In the genomic region with DNA sequence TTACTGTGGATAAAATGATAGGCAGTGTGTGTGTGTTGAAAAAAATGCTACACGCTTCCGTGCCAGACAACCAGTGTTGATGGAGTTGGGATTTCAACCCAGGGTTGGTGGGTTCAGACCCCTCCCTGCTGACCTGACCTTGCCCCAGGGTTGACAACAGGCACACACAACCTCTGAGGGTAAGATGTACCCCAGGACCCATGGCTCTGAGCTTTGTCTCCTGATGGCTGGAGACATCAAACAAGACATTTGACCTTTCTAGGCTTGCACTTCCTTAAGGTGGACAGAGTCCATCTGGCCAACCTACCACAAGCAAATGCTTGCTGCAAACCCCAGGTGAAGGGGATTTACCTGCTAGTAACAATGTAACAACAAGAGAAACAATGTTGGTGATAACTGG, we compare ENCODE assay signal across 21 mouse cellular contexts. TPM values are rescaled to one million over a fixed set of nuclear protein-coding genes. Genes with fewer than 3 reads are reported as not detected.
DNase-seq lines count a peak whose midpoint lies in the region; ATAC-seq and TF ChIP-seq lines count a peak whose summit lies in the region.
"Had no signal": no experiment of that assay in that cellular context is flagged by ENCODE, and none has a peak within 500 bp of the region (broad histone marks: within the 10 kb centered on the region; RNA-seq: fewer than 3 reads in every experiment).

No protein-coding gene starts in this region.

- no peaks in the 10 kb centered on the region for H3K79me2 ChIP-seq in heart, adult 2 months (replicated peaks; ENCODE audit: control insufficient read depth, insufficient read depth, low read length)

- peak overlapping the region; percentile 52; the same call in 1 of the 2 replicates for H3K27ac ChIP-seq in heart, adult 2 months
- H3K27ac ChIP-seq in heart, embryonic 11.5 days (ENCODE audit: low read depth, low read length), result no peak overlapping the region
- H3K27ac ChIP-seq in brown adipose tissue, adult 24 weeks (replicated peaks; ENCODE audit: low read depth, low read length), result peak overlapping the region; percentile 99
- H3K27ac ChIP-seq in neural tube, embryonic 15.5 days (replicated peaks), result no peak overlapping the region
- H3K27ac ChIP-seq in hindbrain, embryonic 14.5 days, result no peak overlapping the region
- H3K27ac ChIP-seq: forebrain, embryonic 15.5 days; hindbrain, embryonic 12.5 days; intestine, embryonic 15.5 days had no signal

- H3K4me1 ChIP-seq in heart, adult 2 months (ENCODE audit: control insufficient read depth, insufficient read depth, low read length), result peaks cover 17% of the 10 kb centered on the region
- peaks cover 16% of the 10 kb centered on the region for H3K4me1 ChIP-seq in heart, embryonic 11.5 days (ENCODE audit: control insufficient read depth, insufficient read depth, low read length)
- H3K4me1 ChIP-seq in brown adipose tissue, adult 24 weeks (ENCODE audit: control insufficient read depth, insufficient read depth, insufficient read length, low read length), result peaks cover 29% of the 10 kb centered on the region
- peaks cover 21% of the 10 kb centered on the region for H3K4me1 ChIP-seq in neural tube, embryonic 15.5 days
- no peaks in the 10 kb centered on the region; the same call in 1 of the 2 replicates for H3K4me1 ChIP-seq in hindbrain, embryonic 14.5 days (replicated peaks; ENCODE audit: control insufficient read depth, insufficient read depth, low read length)

- WGBS in heart, adult 2 months, result 87% methylated on average over 2 of the region's 2 CpGs
- WGBS in heart, embryonic 11.5 days (ENCODE audit: insufficient replicate concordance), result 78% methylated on average over 2 of the region's 2 CpGs
- WGBS in neural tube, embryonic 15.5 days, result 90% methylated on average over 2 of the region's 2 CpGs
- WGBS in hindbrain, embryonic 14.5 days, result 93% methylated on average over 2 of the region's 2 CpGs

- H3K4me2 ChIP-seq in heart, embryonic 11.5 days, result no peak overlapping the region
- no peak overlapping the region for H3K4me2 ChIP-seq in neural tube, embryonic 15.5 days
- H3K4me2 ChIP-seq in hindbrain, embryonic 14.5 days (replicated peaks), result no peak overlapping the region
- H3K4me2 ChIP-seq: forebrain, embryonic 15.5 days; hindbrain, embryonic 12.5 days; intestine, embryonic 15.5 days had no signal

- H3K4me3 ChIP-seq in heart, adult 2 months, result no peak overlapping the region
- no peak overlapping the region for H3K4me3 ChIP-seq in heart, embryonic 11.5 days (ENCODE audit: low read depth, low read length)
- H3K4me3 ChIP-seq in brown adipose tissue, adult 24 weeks (ENCODE audit: insufficient read depth, low read depth, low read length), result no peak overlapping the region
- no peak overlapping the region for H3K4me3 ChIP-seq in neural tube, embryonic 15.5 days (replicated peaks)
- H3K4me3 ChIP-seq in hindbrain, embryonic 14.5 days (replicated peaks; ENCODE audit: low read length), result no peak overlapping the region
- H3K4me3 ChIP-seq: forebrain, embryonic 15.5 days; heart, embryonic 10.5 days; hindbrain, embryonic 12.5 days; intestine, embryonic 15.5 days had no signal

- DNase-seq in heart, adult 2 months, result no peak
- peak; percentile 23 for DNase-seq in NIH3T3 (ENCODE audit: low read depth)
- DNase-seq in yolk sac, embryonic 10.5 days (ENCODE audit: low spot score), result peak; percentile 76
- no peak for DNase-seq in hindbrain, embryonic 14.5 days (ENCODE audit: low spot score)
- DNase-seq: adrenal gland, adult 8-10 months; B cell, adult 2 months; cerebellum, adult 18-20 months; cerebellum, adult 9-10 months; gastrocnemius, postnatal 10 days; gastrocnemius, postnatal 36 days; heart, adult 18-20 months had no signal

- H3K9me3 ChIP-seq in heart, embryonic 11.5 days (replicated peaks; ENCODE audit: control insufficient read depth, low read length), result no peaks in the 10 kb centered on the region
- H3K9me3 ChIP-seq in neural tube, embryonic 15.5 days (replicated peaks), result 0 out of 2 replicates have a peak, but pooled peaks cover 5% of the 10 kb centered on the region
- no peaks in the 10 kb centered on the region for H3K9me3 ChIP-seq in hindbrain, embryonic 14.5 days (ENCODE audit: control insufficient read depth, low read length)
- H3K9me3 ChIP-seq: forebrain, embryonic 15.5 days; G1E; heart, embryonic 10.5 days; intestine, embryonic 15.5 days had no signal

- TF ChIP-seq POLR2A in heart, adult 2 months (IDR thresholded peaks at IDR 0.05; ENCODE audit: insufficient read depth, low read depth, low read length), result no peak

- TF ChIP-seq EP300 in heart, adult 2 months (IDR thresholded peaks at IDR 0.05; ENCODE audit: insufficient read depth, low read depth, low read length), result no peak

- no peak overlapping the region for H3K9ac ChIP-seq in heart, adult 2 months (ENCODE audit: low read depth, low read length)
- no peak overlapping the region for H3K9ac ChIP-seq in heart, embryonic 11.5 days (ENCODE audit: low read depth, low read length)
- no peak overlapping the region for H3K9ac ChIP-seq in neural tube, embryonic 15.5 days (replicated peaks)
- no peak overlapping the region for H3K9ac ChIP-seq in hindbrain, embryonic 14.5 days
- H3K9ac ChIP-seq: forebrain, embryonic 15.5 days; hindbrain, embryonic 12.5 days; intestine, embryonic 15.5 days had no signal

- TF ChIP-seq CTCF in heart, adult 2 months (IDR thresholded peaks at IDR 0.05), result no peak

- intact Hi-C loops in heart, adult 2 months (cut with DNase I), result loop anchor here (2.0 to 5.0 kb wide), 2 partner anchors 71 to 154 kb away; no protein-coding TSS in a partner anchor

- no peaks in the 10 kb centered on the region for H3K27me3 ChIP-seq in heart, adult 2 months (ENCODE audit: control insufficient read depth, insufficient read depth, low read length)
- H3K27me3 ChIP-seq in heart, embryonic 11.5 days (ENCODE audit: control insufficient read depth, insufficient read depth, low read length), result no peaks in the 10 kb centered on the region; the same call in 1 of the 2 replicates
- H3K27me3 ChIP-seq in neural tube, embryonic 15.5 days (replicated peaks), result peaks cover 30% of the 10 kb centered on the region
- H3K27me3 ChIP-seq in hindbrain, embryonic 14.5 days (ENCODE audit: control insufficient read depth, insufficient read depth, low read length), result peaks cover 36% of the 10 kb centered on the region
- H3K27me3 ChIP-seq: intestine, embryonic 15.5 days had no signal

- no peak for ATAC-seq in heart, embryonic 11.5 days (replicated peaks; ENCODE audit: insufficient number of reproducible peaks, low FRiP score, low TSS enrichment)
- ATAC-seq in neural tube, embryonic 15.5 days (ENCODE audit: low FRiP score), result no peak
- ATAC-seq in hindbrain, embryonic 14.5 days (ENCODE audit: low FRiP score), result no peak
- ATAC-seq: forebrain, embryonic 15.5 days; hindbrain, embryonic 16.5 days; intestine, embryonic 15.5 days had no signal

- no peaks in the 10 kb centered on the region for H3K36me3 ChIP-seq in heart, adult 2 months (ENCODE audit: control insufficient read depth, insufficient read depth, low read length)
- no peaks in the 10 kb centered on the region for H3K36me3 ChIP-seq in heart, embryonic 11.5 days (ENCODE audit: control insufficient read depth, insufficient read depth, low read length)
- no peaks in the 10 kb centered on the region for H3K36me3 ChIP-seq in neural tube, embryonic 15.5 days
- H3K36me3 ChIP-seq in hindbrain, embryonic 14.5 days (replicated peaks; ENCODE audit: control insufficient read depth, insufficient read depth), result no peaks in the 10 kb centered on the region
- H3K36me3 ChIP-seq: forebrain, embryonic 15.5 days; heart, embryonic 10.5 days; hindbrain, embryonic 12.5 days had no signal

RNA-seq across cellular contexts. Expression of a gene that starts 3.9 kb away (rescaled TPM):
- total RNA-seq in heart, adult 2 months (2021), result 10 to 100 TPM; 23.0 to 26.4 TPM
- 53.2 and 58.4 TPM in 2 replicates for polyA plus RNA-seq in heart, adult 2 months (2012; rRNA removed)
- polyA plus RNA-seq in heart, embryonic 11.5 days (2014; fragmentation: Nextera tagmentation; extraction: Ambion mirVana), result 38.2 and 38.7 TPM in 2 replicates
- 12.7 and 19.3 TPM in 2 replicates for polyA plus RNA-seq in brown adipose tissue, adult 24 weeks (2012; ENCODE audit: insufficient read depth, insufficient read length, missing spikeins)
- polyA plus RNA-seq in neural tube, embryonic 15.5 days (2015; fragmentation: Nextera tagmentation; extraction: Ambion mirVana), result 41.4 and 44.1 TPM in 2 replicates
- 33.9 and 37.5 TPM in 2 replicates for polyA plus RNA-seq in hindbrain, embryonic 14.5 days (2014; fragmentation: Nextera tagmentation; extraction: Ambion mirVana)

RNA-seq across cellular contexts. Expression of a gene that starts 4.8 kb away (rescaled TPM):
- 100 to 1,000 TPM in 1 of 2 experiments, 10 to 100 TPM in 1; 88.1 to 133 TPM for total RNA-seq in heart, adult 2 months (2021)
- polyA plus RNA-seq in heart, adult 2 months (2012; rRNA removed), result 30.3 and 77.8 TPM in 2 replicates
- 8.0 and 8.2 TPM in 2 replicates for polyA plus RNA-seq in heart, embryonic 11.5 days (2014; fragmentation: Nextera tagmentation; extraction: Ambion mirVana)
- polyA plus RNA-seq in brown adipose tissue, adult 24 weeks (2012; ENCODE audit: insufficient read depth, insufficient read length, missing spikeins), result 226 and 227 TPM in 2 replicates
- 2.5 and 3.4 TPM in 2 replicates for polyA plus RNA-seq in neural tube, embryonic 15.5 days (2015; fragmentation: Nextera tagmentation; extraction: Ambion mirVana)
- polyA plus RNA-seq in hindbrain, embryonic 14.5 days (2014; fragmentation: Nextera tagmentation; extraction: Ambion mirVana), result 3.5 and 3.6 TPM in 2 replicates

RNA-seq across cellular contexts. Expression of a gene that starts 32.2 kb away (rescaled TPM):
- 10 to 100 TPM; 15.6 to 21.0 TPM for total RNA-seq in heart, adult 2 months (2021)
- polyA plus RNA-seq in heart, adult 2 months (2012; rRNA removed), result 9.7 and 16.5 TPM in 2 replicates
- 1.9 and 5.2 TPM in 2 replicates for polyA plus RNA-seq in heart, embryonic 11.5 days (2014; fragmentation: Nextera tagmentation; extraction: Ambion mirVana)
- polyA plus RNA-seq in brown adipose tissue, adult 24 weeks (2012; ENCODE audit: insufficient read depth, insufficient read length, missing spikeins), result 1.3 TPM in 1 of 2 replicates, not detected in the other
- polyA plus RNA-seq in neural tube, embryonic 15.5 days (2015; fragmentation: Nextera tagmentation; extraction: Ambion mirVana), result 8.0 and 13.8 TPM in 2 replicates
- polyA plus RNA-seq in hindbrain, embryonic 14.5 days (2014; fragmentation: Nextera tagmentation; extraction: Ambion mirVana), result 15.5 and 19.8 TPM in 2 replicates
- total RNA-seq: hematopoietic stem cell, adult 5-6 weeks had no signal
- polyA plus RNA-seq: G1E had no signal

Comparison
In these comparisons a context has a peak if more than half of its experiments do, and no peak if none do; other contexts are left out.
1. H3K27ac ChIP-seq: peak in heart, adult 2 months (single experiment) and brown adipose tissue, adult 24 weeks (single experiment); none in heart, embryonic 11.5 days (single experiment), neural tube, embryonic 15.5 days (single experiment) and hindbrain, embryonic 14.5 days (single experiment).
2. DNase-seq: peak in NIH3T3 (single experiment) and yolk sac, embryonic 10.5 days (single experiment); none in heart, adult 2 months (0 of 2) and hindbrain, embryonic 14.5 days (single experiment).